Mouse (Mus musculus) limb, embryonic 15.5 days (tissue): ENCODE results near the gene Ly86. TPM values are rescaled to one million over a fixed set of nuclear protein-coding genes. Genes with fewer than 3 reads are reported as not detected.

ENCODE experiments used
- ATAC-seq: fragments of 200-750 bp; cut with Nextera tagmentation; 2 replicates; pipeline ENCODE4 v1.8.0; 2017; ENCODE audit warnings: low read depth, moderate TSS enrichment; ENCODE audit not compliant: insufficient number of reproducible peaks, low FRiP score, low TSS enrichment
- H3K27ac ChIP-seq: fragments of 300-500 bp; sonication (generic); 2 replicates; pipeline ENCODE4 v1.5.1; 2015; ENCODE audit warnings: moderate library complexity, mild to moderate bottlenecking, inconsistent platforms
- H3K27me3 ChIP-seq: fragments of 300-500 bp; sonication (generic); 2 replicates; pipeline ENCODE4 v1.6.1; 2015; ENCODE audit warnings: inconsistent platforms
- H3K36me3 ChIP-seq: fragments of 300-500 bp; sonication (generic); 2 replicates; pipeline ENCODE4 v1.6.1; 2015; ENCODE audit warnings: inconsistent platforms
- H3K4me1 ChIP-seq: fragments of 300-500 bp; sonication (generic); 2 replicates; pipeline ENCODE4 v1.6.1; 2015; ENCODE audit warnings: inconsistent platforms
- H3K4me2 ChIP-seq: fragments of 300-500 bp; sonication (generic); 2 replicates; pipeline ENCODE4 v1.6.1; 2015; ENCODE audit warnings: mild to moderate bottlenecking, inconsistent platforms
- H3K4me3 ChIP-seq: fragments of 300-500 bp; sonication (generic); 2 replicates; pipeline ENCODE4 v1.5.1; 2015; ENCODE audit warnings: mild to moderate bottlenecking, inconsistent platforms
- H3K9ac ChIP-seq: fragments of 300-500 bp; sonication (generic); 2 replicates; pipeline ENCODE4 v1.6.1; 2015; ENCODE audit warnings: inconsistent platforms
- H3K9me3 ChIP-seq: fragments of 300-500 bp; sonication (generic); 2 replicates; pipeline ENCODE4 v1.6.1; 2016; ENCODE audit warnings: inconsistent platforms
- whole genome bisulfite sequencing: fragments of 180-500 bp; shearing (Covaris S2); methylation state at CpG from one replicate; pipeline ENCODE4 v1.1.7; 2015; 5-methylcytosine and 5-hydroxymethylcytosine counted together
- polyA plus RNA-seq: library from polyadenylated mRNA; unstranded; fragments of >200 nt; fragmentation: Nextera tagmentation; extraction: Ambion mirVana; gene quantifications from 2 replicates; pipeline ENCODE4 v1.2.1, GENCODE M21; 2015

Gene Ly86
- polyA plus RNA-seq, 1 experiment from 2014 or later, result 17.8 TPM

- WGBS, result 94% methylated on average over 1 of the region's 1 CpGs
- ATAC-seq, result no peak
- H3K27me3 ChIP-seq, result no peaks in the 10 kb centered on the region
- no peak overlapping the region for H3K9ac ChIP-seq
- no peak overlapping the region for H3K4me2 ChIP-seq
- H3K4me3 ChIP-seq, result no peak overlapping the region
- H3K9me3 ChIP-seq, result no peaks in the 10 kb centered on the region
- no peaks in the 10 kb centered on the region for H3K36me3 ChIP-seq
- no peak overlapping the region for H3K27ac ChIP-seq
- no peaks in the 10 kb centered on the region; the same call in 1 of the 2 replicates for H3K4me1 ChIP-seq
Observed at GRCm38 (mm10) chr13:37415696-37416095, 70.7 kb downstream of the Ly86 start.

- H3K4me1 ChIP-seq, result no peaks in the 10 kb centered on the region
- no peak for ATAC-seq
- H3K4me2 ChIP-seq, result no peak overlapping the region
- H3K4me3 ChIP-seq, result no peak overlapping the region
- no peaks in the 10 kb centered on the region for H3K27me3 ChIP-seq
- WGBS, result 92% methylated on average over 6 of the region's 6 CpGs
- no peak overlapping the region for H3K9ac ChIP-seq
- no peaks in the 10 kb centered on the region for H3K36me3 ChIP-seq
- H3K9me3 ChIP-seq, result no peaks in the 10 kb centered on the region
- no peak overlapping the region for H3K27ac ChIP-seq
Observed at GRCm38 (mm10) chr13:37423416-37423815, 78.4 kb downstream of the Ly86 start.

GRCm38 (mm10) chr13:37424904-37425303 lies 79.9 kb downstream of the Ly86 start:
- Histone ChIP-seq H3K36me3 (no peaks in the 10 kb centered on the region), H3K27ac (no peak overlapping the region), H3K4me1 (peaks cover 3% of the 10 kb centered on the region; the same call in 1 of the 2 replicates), H3K4me2 (no peak overlapping the region), H3K27me3 (no peaks in the 10 kb centered on the region), H3K9me3 (no peaks in the 10 kb centered on the region), H3K4me3 (no peak overlapping the region), H3K9ac (no peak overlapping the region)
- 93% methylated on average over 6 of the region's 6 CpGs for WGBS
- no peak for ATAC-seq

GRCm38 (mm10) chr13:37425406-37425805 lies 80.4 kb downstream of the Ly86 start:
- Histone ChIP-seq H3K9me3 (no peaks in the 10 kb centered on the region), H3K27ac (no peak overlapping the region), H3K27me3 (no peaks in the 10 kb centered on the region), H3K4me1 (peaks cover 8% of the 10 kb centered on the region), H3K9ac (no peak overlapping the region), H3K36me3 (no peaks in the 10 kb centered on the region), H3K4me2 (no peak overlapping the region), H3K4me3 (no peak overlapping the region)
- 74% methylated on average over 3 of the region's 3 CpGs for WGBS
- no peak for ATAC-seq

GRCm38 (mm10) chr13:37426578-37427336 lies 81.7 kb downstream of the Ly86 start:
- H3K27me3 ChIP-seq, result no peaks in the 10 kb centered on the region
- H3K4me2 ChIP-seq, result no peak overlapping the region
- H3K9ac ChIP-seq, result no peak overlapping the region
- H3K36me3 ChIP-seq, result no peaks in the 10 kb centered on the region
- H3K4me3 ChIP-seq, result no peak overlapping the region
- H3K4me1 ChIP-seq, result peaks cover 11% of the 10 kb centered on the region
- no peak overlapping the region for H3K27ac ChIP-seq
- WGBS, result 75% methylated on average over 12 of the region's 12 CpGs
- no peak for ATAC-seq
- no peaks in the 10 kb centered on the region for H3K9me3 ChIP-seq

- no peaks in the 10 kb centered on the region; the same call in 1 of the 2 replicates for H3K27me3 ChIP-seq
- WGBS, result 74% methylated on average over 3 of the region's 3 CpGs
- H3K4me3 ChIP-seq, result no peak overlapping the region
- H3K36me3 ChIP-seq, result no peaks in the 10 kb centered on the region
- peaks cover 11% of the 10 kb centered on the region for H3K4me1 ChIP-seq
- H3K9me3 ChIP-seq, result no peaks in the 10 kb centered on the region
- no peak overlapping the region for H3K9ac ChIP-seq
- H3K4me2 ChIP-seq, result no peak overlapping the region
- no peak for ATAC-seq
- no peak overlapping the region for H3K27ac ChIP-seq
Observed at GRCm38 (mm10) chr13:37428496-37428895, 83.5 kb downstream of the Ly86 start.

GRCm38 (mm10) chr13:37429661-37430271 lies 84.8 kb downstream of the Ly86 start:
- Histone ChIP-seq H3K4me2 (peak overlapping the region; percentile 27), H3K27ac (peak overlapping the region; percentile 76), H3K36me3 (no peaks in the 10 kb centered on the region), H3K9me3 (no peaks in the 10 kb centered on the region), H3K9ac (no peak overlapping the region), H3K4me3 (peak overlapping the region; percentile 8; the same call in 1 of the 2 replicates), H3K27me3 (no peaks in the 10 kb centered on the region; the same call in 1 of the 2 replicates), H3K4me1 (peaks cover 16% of the 10 kb centered on the region)
- ATAC-seq, result peak; percentile 72
- WGBS, result 34% methylated on average over 8 of the region's 8 CpGs

- Histone ChIP-seq H3K9ac (no peak overlapping the region), H3K4me3 (no peak overlapping the region), H3K9me3 (no peaks in the 10 kb centered on the region), H3K4me1 (peaks cover 17% of the 10 kb centered on the region), H3K27ac (no peak overlapping the region), H3K27me3 (peaks cover 5% of the 10 kb centered on the region; the same call in 1 of the 2 replicates), H3K36me3 (no peaks in the 10 kb centered on the region), H3K4me2 (no peak overlapping the region)
- 85% methylated on average over 2 of the region's 2 CpGs for WGBS
- ATAC-seq, result no peak
Observed at GRCm38 (mm10) chr13:37431707-37432106, 86.7 kb downstream of the Ly86 start.

GRCm38 (mm10) chr13:37432653-37433052 lies 87.6 kb downstream of the Ly86 start:
- Histone ChIP-seq H3K4me2 (no peak overlapping the region), H3K27ac (no peak overlapping the region), H3K27me3 (peaks cover 5% of the 10 kb centered on the region; the same call in 1 of the 2 replicates), H3K4me1 (peaks cover 17% of the 10 kb centered on the region), H3K4me3 (no peak overlapping the region), H3K9ac (no peak overlapping the region), H3K36me3 (no peaks in the 10 kb centered on the region), H3K9me3 (no peaks in the 10 kb centered on the region)
- ATAC-seq, result no peak
- WGBS, result 39% methylated on average over 4 of the region's 4 CpGs

GRCm38 (mm10) chr13:37433142-37433541 lies 88.1 kb downstream of the Ly86 start:
- WGBS, result 32% methylated on average over 3 of the region's 3 CpGs
- ATAC-seq, result no peak

GRCm38 (mm10) chr13:37433730-37434129 lies 88.7 kb downstream of the Ly86 start:
- Histone ChIP-seq H3K9ac (no peak overlapping the region), H3K9me3 (no peaks in the 10 kb centered on the region), H3K27me3 (peaks cover 5% of the 10 kb centered on the region; the same call in 1 of the 2 replicates), H3K4me2 (no peak overlapping the region), H3K4me3 (no peak overlapping the region), H3K4me1 (peaks cover 17% of the 10 kb centered on the region), H3K27ac (no peak overlapping the region), H3K36me3 (no peaks in the 10 kb centered on the region)
- WGBS, result 7% methylated on average over 3 of the region's 3 CpGs
- ATAC-seq, result no peak

More at GRCm38 (mm10) chr13:37433142-37433541, 88.1 kb downstream of the Ly86 start:
- no peak overlapping the region for H3K4me3 ChIP-seq
- H3K36me3 ChIP-seq, result no peaks in the 10 kb centered on the region
- H3K27ac ChIP-seq, result no peak overlapping the region
- H3K4me1 ChIP-seq, result peaks cover 17% of the 10 kb centered on the region
- H3K4me2 ChIP-seq, result no peak overlapping the region
- peaks cover 5% of the 10 kb centered on the region; the same call in 1 of the 2 replicates for H3K27me3 ChIP-seq
- H3K9ac ChIP-seq, result no peak overlapping the region
- no peaks in the 10 kb centered on the region for H3K9me3 ChIP-seq

GRCm38 (mm10) chr13:37434137-37434772 lies 89.2 kb downstream of the Ly86 start:
- Histone ChIP-seq H3K9ac (peak overlapping the region; percentile 23; the same call in 1 of the 2 replicates), H3K36me3 (no peaks in the 10 kb centered on the region), H3K27ac (peak overlapping the region; percentile 75), H3K4me3 (peak overlapping the region; percentile 44), H3K27me3 (peaks cover 5% of the 10 kb centered on the region; the same call in 1 of the 2 replicates), H3K4me2 (peak overlapping the region; percentile 68), H3K9me3 (no peaks in the 10 kb centered on the region), H3K4me1 (peaks cover 17% of the 10 kb centered on the region)
- ATAC-seq, result no peak
- under 1% methylated on average over 19 of the region's 19 CpGs for WGBS
